Mouse (Mus musculus): Measurements from ENCODE around the gene Gnat2.

- no peak for TF ChIP-seq CTCF (IDR thresholded peaks at IDR 0.05; ENCODE audit: control insufficient read depth, insufficient read depth, insufficient read length)
- TF ChIP-seq USF1 (IDR thresholded peaks at IDR 0.05; ENCODE audit: low read depth) = no peak
These were observed 1.6 kb downstream of the Gnat2 start for GRCm38 (mm10) chr3:108094146-108094545.
